Mouse (Mus musculus): ENCODE data around the gene Lrp5.

The Lrp5 gene

DNA sequence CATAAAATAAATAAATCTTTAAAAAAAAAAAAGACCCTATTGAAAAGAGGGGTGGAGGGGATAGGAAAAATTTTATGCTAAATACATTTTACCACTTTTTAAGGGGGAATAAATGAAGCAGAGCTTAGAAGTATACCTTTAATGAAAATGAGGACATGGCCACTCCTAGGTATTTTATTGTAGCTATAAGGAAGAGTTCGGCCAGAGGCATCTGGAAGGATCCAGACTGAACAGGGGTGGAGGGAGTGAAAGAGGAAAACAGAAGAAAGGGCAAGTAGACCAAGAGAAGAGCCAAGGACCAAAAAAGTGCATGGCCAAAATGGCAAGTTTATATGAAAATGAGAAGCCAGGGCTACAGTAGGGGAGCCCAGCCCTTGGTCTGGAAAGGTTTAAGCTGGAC lies 136.3 kb downstream of the Lrp5 start:
- no peak for DNase-seq

GRCm38 (mm10) chr19:3549263-3549662 lies 137.1 kb downstream of the Lrp5 start:
- DNase-seq = no peak

- DNase-seq = no peak
These were observed 138.1 kb downstream of the Lrp5 start for GRCm38 (mm10) chr19:3548311-3548710.

- no peak for DNase-seq
These were observed 141.4 kb downstream of the Lrp5 start for GRCm38 (mm10) chr19:3544995-3545394.

DNA sequence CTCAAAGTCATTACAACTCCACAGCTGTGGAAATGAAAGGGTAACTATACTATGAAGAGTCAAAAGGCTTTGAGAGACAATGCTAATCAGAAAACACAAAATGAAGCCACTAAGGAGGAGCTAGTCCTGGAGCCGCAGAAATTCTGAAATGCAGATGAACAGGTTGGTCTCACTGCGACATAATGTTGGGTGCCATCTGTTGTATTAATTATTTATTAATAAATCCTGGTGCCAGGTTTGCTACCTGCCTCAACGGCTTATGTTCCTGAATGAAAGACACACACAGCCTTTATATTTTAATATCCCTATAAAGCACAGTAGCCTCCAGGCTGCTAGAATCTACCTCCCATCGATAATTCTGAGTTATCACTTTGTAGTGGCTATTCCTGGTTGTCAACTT lies 143.8 kb downstream of the Lrp5 start:
- DNase-seq = no peak

- DNase-seq = no peak
These were observed 145.4 kb downstream of the Lrp5 start for GRCm38 (mm10) chr19:3540997-3541396.

DNA sequence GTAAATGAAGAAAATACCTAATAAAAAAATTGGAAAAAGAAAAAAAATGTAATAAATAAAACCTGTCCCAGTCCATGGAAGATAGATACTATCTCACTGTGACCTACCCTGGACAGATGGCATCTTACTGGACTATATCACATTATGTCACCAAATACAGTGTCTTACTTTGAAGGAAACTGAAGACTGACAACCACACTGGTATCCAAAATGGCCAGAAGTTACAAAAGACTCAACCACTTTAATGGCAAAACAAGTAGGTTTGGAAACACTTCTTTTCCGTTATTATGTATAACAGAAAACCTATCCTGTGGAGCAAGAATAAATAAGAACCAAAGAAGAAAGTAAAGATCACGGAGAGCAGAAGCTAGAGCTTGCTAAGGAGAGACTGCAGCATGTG lies 146.1 kb downstream of the Lrp5 start:
- no peak for DNase-seq

DNA sequence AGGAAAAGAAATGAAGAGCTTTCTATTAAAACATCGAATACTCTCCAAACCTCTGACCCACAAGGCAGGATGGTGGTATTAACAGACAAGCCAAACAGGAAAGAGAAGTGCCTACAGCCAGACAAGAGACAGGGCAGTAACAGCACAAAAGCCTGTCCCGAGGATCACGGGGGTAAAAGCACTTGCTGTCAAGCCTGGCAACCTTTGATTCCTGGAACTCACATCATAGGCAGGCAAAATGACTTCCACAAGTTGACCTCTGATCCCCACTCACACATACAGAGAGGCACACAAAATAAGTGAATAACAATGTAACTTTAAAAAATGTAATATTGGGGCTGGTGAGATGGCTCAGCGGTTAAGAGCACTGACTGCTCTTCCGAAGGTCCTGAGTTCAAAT lies 146.9 kb downstream of the Lrp5 start:
- no peak for DNase-seq

DNA sequence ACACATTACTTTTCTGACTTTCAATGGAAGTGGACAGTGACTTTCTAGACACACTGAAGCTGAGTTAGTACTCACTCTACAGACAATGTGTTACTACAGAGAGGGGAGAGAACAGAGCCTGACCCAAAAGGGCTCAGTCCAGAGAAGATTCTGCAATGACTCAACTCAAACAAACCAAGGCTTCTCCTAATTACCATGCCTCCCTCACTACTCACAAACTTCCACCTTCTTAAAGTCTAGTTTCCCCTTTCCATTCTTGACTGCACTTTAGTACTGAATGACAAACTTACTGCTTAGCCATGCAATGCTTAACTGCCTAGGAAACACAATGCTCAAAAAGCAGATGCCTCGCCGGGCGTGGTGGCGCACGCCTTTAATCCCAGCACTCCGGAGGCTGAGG lies 148.7 kb downstream of the Lrp5 start:
- no peak for DNase-seq

DNA sequence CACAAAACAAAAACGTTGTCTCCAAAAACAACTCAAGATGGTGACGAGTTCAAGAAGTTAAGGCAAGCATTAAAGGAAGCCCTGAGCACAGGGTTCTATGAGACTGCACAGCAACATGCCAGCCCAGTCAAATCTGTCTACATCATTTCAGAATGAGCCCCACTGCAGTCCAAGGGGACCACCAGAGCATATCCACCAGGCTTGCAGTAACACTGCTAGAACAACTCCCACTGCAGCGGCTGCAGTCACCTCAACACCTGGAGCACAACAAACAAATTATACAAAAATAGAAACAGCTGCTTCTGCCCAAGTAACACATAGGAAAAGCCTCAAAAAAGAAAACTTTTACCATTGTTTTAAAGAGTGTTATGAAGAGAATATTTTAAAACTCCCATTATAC lies 151.4 kb downstream of the Lrp5 start:
- DNase-seq = no peak

Measured in cerebellum, postnatal 10 days (tissue).